Mouse (Mus musculus) CH12.LX (cell line): ENCODE measurements around the gene Pcgf6. TPM values are rescaled to one million over a fixed set of nuclear protein-coding genes. Genes with fewer than 3 reads are reported as not detected.

ENCODE experiments used
- DNase-seq: peaks from one replicate; pipeline ENCODE4 v3.0.0-alpha.2; 2013; ENCODE audit errors: extremely low read depth
- H3K27ac ChIP-seq: 2 replicates; pipeline ENCODE4 v1.5.1; 2012; ENCODE audit warnings: low read depth, mild to moderate bottlenecking, control low read depth, moderate library complexity; ENCODE audit not compliant: insufficient read depth
- H3K27me3 ChIP-seq: replicated peaks from 2 replicates; pipeline ENCODE3; 2012; ENCODE audit warnings: inconsistent platforms
- H3K36me3 ChIP-seq, 2 experiments: replicated peaks in 1 of 2; 2 replicates each; pipeline versions ENCODE3 to v1.6.1; 2012; ENCODE audit warnings: inconsistent platforms in 1 of 2, low read length in 1 of 2, mild to moderate bottlenecking in 1 of 2, mixed read lengths in 1 of 2, moderate library complexity in 1 of 2; ENCODE audit not compliant: control insufficient read depth in 1 of 2, insufficient read depth in 1 of 2
- H3K4me1 ChIP-seq, 2 experiments: 2 replicates each; pipeline ENCODE4 v1.6.1; 2012; ENCODE audit warnings: inconsistent platforms in 1 of 2, moderate library complexity in 1 of 2; ENCODE audit not compliant: insufficient read depth in 2 of 2, control insufficient read depth in 1 of 2
- H3K4me2 ChIP-seq: 2 replicates; pipeline ENCODE4 v1.6.1; 2012; ENCODE audit warnings: low read depth, mild to moderate bottlenecking, control low read depth; ENCODE audit not compliant: poor library complexity, insufficient read depth, severe bottlenecking
- H3K4me3 ChIP-seq, 3 experiments: fragments of 150-350 bp in 1 of 3; sonication (generic) in 1 of 3; replicated peaks in 1 of 3; 2 replicates each; pipeline versions ENCODE3 to v1.5.1; 2011 to 2012; ENCODE audit warnings: low read depth in 2 of 3, low read length in 2 of 3, mild to moderate bottlenecking in 2 of 3, moderate library complexity in 2 of 3, control low read depth in 1 of 3, improper control_type of control experiment in 1 of 3, inconsistent platforms in 1 of 3, mixed read lengths in 1 of 3; ENCODE audit not compliant: poor library complexity in 1 of 3
- H3K79me2 ChIP-seq: replicated peaks from 2 replicates; pipeline ENCODE4 v1.6.1; 2012; ENCODE audit warnings: mild to moderate bottlenecking, moderate library complexity; ENCODE audit not compliant: control insufficient read depth, poor library complexity, insufficient read depth, severe bottlenecking; ENCODE audit errors: extremely low read depth
- H3K9ac ChIP-seq: 2 replicates; pipeline ENCODE4 v1.6.1; 2012; ENCODE audit warnings: low read depth, mild to moderate bottlenecking, control low read depth, moderate library complexity; ENCODE audit not compliant: insufficient read depth
- H3K9me3 ChIP-seq: replicated peaks from 2 replicates; pipeline ENCODE3; 2012; ENCODE audit warnings: low read length, inconsistent platforms, mixed read lengths
- BHLHE40 ChIP-seq: IDR thresholded peaks from 2 replicates; pipeline ENCODE4 v1.6.1; 2011; ENCODE audit warnings: mild to moderate bottlenecking, low read depth, low read length, improper control_type of control experiment
- CHD2 ChIP-seq: IDR thresholded peaks from 2 replicates; pipeline ENCODE4 v1.6.1; 2011; ENCODE audit warnings: low read length, improper control_type of control experiment
- ELF1 ChIP-seq: IDR thresholded peaks from 2 replicates; pipeline ENCODE4 v1.6.1; 2014; ENCODE audit warnings: low read depth, mild to moderate bottlenecking, inconsistent platforms, low read length, improper control_type of control experiment
- GABPA ChIP-seq: IDR thresholded peaks from 2 replicates; pipeline ENCODE4 v1.6.1; 2012; ENCODE audit warnings: low read depth, low read length, improper control_type of control experiment, inconsistent platforms; ENCODE audit not compliant: insufficient replicate concordance
- HCFC1 ChIP-seq: IDR thresholded peaks from 2 replicates; pipeline ENCODE4 v1.6.1; 2012; ENCODE audit warnings: low read depth, mild to moderate bottlenecking, inconsistent platforms, low read length, improper control_type of control experiment
- IRF4 ChIP-seq: IDR thresholded peaks from 2 replicates; pipeline ENCODE4 v1.6.1; 2014; ENCODE audit warnings: low read depth, mild to moderate bottlenecking, inconsistent platforms, low read length, improper control_type of control experiment
- JUND ChIP-seq: conservative IDR thresholded peaks from 2 replicates; pipeline ENCODE4 v1.6.1; 2011; ENCODE audit warnings: low read depth, low read length, improper control_type of control experiment
- MYC ChIP-seq: IDR thresholded peaks from 2 replicates; pipeline ENCODE4 v1.6.1; 2011; ENCODE audit warnings: low read depth, mild to moderate bottlenecking, improper control_type of control experiment, low read length
- NELFE ChIP-seq: IDR thresholded peaks from 2 replicates; pipeline ENCODE4 v1.6.1; 2011; ENCODE audit warnings: low read depth, low read length, improper control_type of control experiment
- PAX5 ChIP-seq: IDR thresholded peaks from 2 replicates; pipeline ENCODE4 v1.6.1; 2012; ENCODE audit warnings: low read length, inconsistent platforms, mixed read lengths
- TBP ChIP-seq: conservative IDR thresholded peaks from 2 replicates; pipeline ENCODE4 v1.6.1; 2011; ENCODE audit warnings: low read depth, low read length, improper control_type of control experiment
- TCF12 ChIP-seq: IDR thresholded peaks from 2 replicates; pipeline ENCODE4 v1.6.1; 2014; ENCODE audit warnings: low read depth, mild to moderate bottlenecking, inconsistent platforms, low read length, improper control_type of control experiment
- USF2 ChIP-seq: conservative IDR thresholded peaks from 2 replicates; pipeline ENCODE4 v1.6.1; 2011; ENCODE audit warnings: low read depth, low read length, improper control_type of control experiment
- ZKSCAN1 ChIP-seq: IDR thresholded peaks from 2 replicates; pipeline ENCODE4 v1.6.1; 2012; ENCODE audit warnings: low read depth, inconsistent platforms, low read length, improper control_type of control experiment, borderline replicate concordance
- ZMIZ1 ChIP-seq: IDR thresholded peaks from 2 replicates; pipeline ENCODE4 v1.6.1; 2012; ENCODE audit warnings: low read depth, mild to moderate bottlenecking, inconsistent platforms, low read length, improper control_type of control experiment
- dilution Hi-C: fragments of 300-500 bp; cut with MboI; formaldehyde crosslinking; loops from 2 replicates; pipeline ENCODE4 v1.14.3; 2020; ENCODE audit warnings: low sequenced_read_pairs; ENCODE audit not compliant: extremely low pct_unique_long_range_greater_than_20kb, extremely low pct_ligation_motif_present
- in situ Hi-C: fragments of 300-500 bp; cut with MboI; formaldehyde crosslinking; loops from 3 replicates; pipeline ENCODE4 v1.14.3; 2019; ENCODE audit warnings: low sequenced_read_pairs, low pct_ligation_motif_present, low pct_unique_long_range_greater_than_20kb, mixed read lengths
- polyA plus RNA-seq: library from polyadenylated mRNA; unstranded; fragments of >175 nt; gene quantifications from 2 replicates; pipeline ENCODE4 v1.2.1, GENCODE M21; 2012; ENCODE audit warnings: low read depth; ENCODE audit not compliant: insufficient read length
- total RNA-seq, 2 experiments: library from RNA; depleted of rRNA; stranded (reverse); fragments of 300-350 nt in 1 of 2; fragments of >200 nt in 1 of 2; gene quantifications; 2 replicates each; pipeline ENCODE4 v1.2.3; 2012 to 2014

Gene Pcgf6
- total and polyA plus RNA-seq, 3 experiments = 17.3 to 43.8 (median 39.7) TPM

GRCm38 (mm10) chr19:46988231-46989087 is 62.2 kb downstream of the Pcgf6 start:
- dilution Hi-C loops = no loop called here
- no peak for DNase-seq
- Histone ChIP-seq H3K4me1 (peaks cover 8 to 32% of the 10 kb centered on the region in 2 experiments; a peak in 3 of 4 replicates), H3K36me3 (no peaks in the 10 kb centered on the region), H3K9me3 (no peaks in the 10 kb centered on the region), H3K4me3 (no peak overlapping the region), H3K79me2 (no peaks in the 10 kb centered on the region), H3K4me2 (no peak overlapping the region), H3K9ac (no peak overlapping the region), H3K27me3 (no peaks in the 10 kb centered on the region), H3K27ac (no peak overlapping the region)
- in situ Hi-C loops = loop anchor here (10.0 kb wide), 1 partner anchor 224 kb away; the partner anchor contains the start of gene Cnnm2
- TF ChIP-seq ELF1 (no peak), NELFE (no peak), CHD2 (no peak), HCFC1 (no peak), GABPA (no peak), ZKSCAN1 (no peak), PAX5 (no peak), MYC (no peak), JUND (no peak)

- no peak for TF ChIP-seq ZMIZ1
- no peak for TF ChIP-seq TBP
- no peak for TF ChIP-seq BHLHE40
- no peak for TF ChIP-seq TCF12
- no peak for TF ChIP-seq IRF4
- no peak for TF ChIP-seq USF2
- TF ChIP-seq, all 38 proteins: peak for 0
- H3K36me3 ChIP-seq = no peaks in the 10 kb centered on the region
- no peak overlapping the region for H3K4me3 ChIP-seq
- dilution Hi-C loops (no loop called here), in situ Hi-C loops (loop anchor here (10.0 kb wide), 1 partner anchor 223 kb away; the partner anchor contains the start of gene Cnnm2)
- H3K79me2 ChIP-seq = no peaks in the 10 kb centered on the region
- no peaks in the 10 kb centered on the region for H3K9me3 ChIP-seq
- no peak overlapping the region for H3K27ac ChIP-seq
- peaks cover 8 to 33% of the 10 kb centered on the region in 2 experiments; a peak in 3 of 4 replicates for H3K4me1 ChIP-seq
- H3K4me2 ChIP-seq = no peak overlapping the region
- no peak for DNase-seq
- H3K9ac ChIP-seq = no peak overlapping the region
- H3K27me3 ChIP-seq = no peaks in the 10 kb centered on the region
Measured at GRCm38 (mm10) chr19:46987646-46988045, 63.1 kb downstream of the Pcgf6 start.
